Mouse (Mus musculus) embryonic fibroblast, embryonic 13.5 days (primary cell): ENCODE results near the gene Zswim4. TPM values are rescaled to one million over a fixed set of nuclear protein-coding genes. Genes with fewer than 3 reads are reported as not detected.

Source experiments
- H3K27ac ChIP-seq: 2 replicates; pipeline ENCODE4 v1.5.1; 2012; ENCODE audit warnings: low read length, control low read depth, inconsistent platforms; ENCODE audit not compliant: insufficient read depth
- H3K4me1 ChIP-seq: 2 replicates; pipeline ENCODE4 v1.6.1; 2011; ENCODE audit warnings: low read length; ENCODE audit not compliant: control insufficient read depth, insufficient read depth
- H3K4me3 ChIP-seq: 2 replicates; pipeline ENCODE4 v1.5.1; 2011; ENCODE audit warnings: mild to moderate bottlenecking, control low read depth, low read length; ENCODE audit not compliant: insufficient read depth
- CTCF ChIP-seq: IDR thresholded peaks from 2 replicates; pipeline ENCODE4 v1.5.1; 2011; ENCODE audit warnings: mild to moderate bottlenecking, control low read depth, low read length, moderate library complexity, borderline replicate concordance; ENCODE audit not compliant: insufficient read depth
- POLR2A ChIP-seq: IDR thresholded peaks from 2 replicates; pipeline ENCODE4 v1.6.1; 2011; ENCODE audit warnings: low read depth, mild to moderate bottlenecking, control low read depth, low read length, moderate library complexity
- polyA plus RNA-seq: library from polyadenylated mRNA; stranded (reverse); fragments of >200 nt; gene quantifications from 2 replicates; pipeline ENCODE4 v1.2.4, GENCODE M21; 2011; ENCODE audit warnings: low read depth; ENCODE audit not compliant: missing spikeins, insufficient read length

Zswim4 gene
- polyA plus RNA-seq, 1 experiment: 7.3 TPM

DNA sequence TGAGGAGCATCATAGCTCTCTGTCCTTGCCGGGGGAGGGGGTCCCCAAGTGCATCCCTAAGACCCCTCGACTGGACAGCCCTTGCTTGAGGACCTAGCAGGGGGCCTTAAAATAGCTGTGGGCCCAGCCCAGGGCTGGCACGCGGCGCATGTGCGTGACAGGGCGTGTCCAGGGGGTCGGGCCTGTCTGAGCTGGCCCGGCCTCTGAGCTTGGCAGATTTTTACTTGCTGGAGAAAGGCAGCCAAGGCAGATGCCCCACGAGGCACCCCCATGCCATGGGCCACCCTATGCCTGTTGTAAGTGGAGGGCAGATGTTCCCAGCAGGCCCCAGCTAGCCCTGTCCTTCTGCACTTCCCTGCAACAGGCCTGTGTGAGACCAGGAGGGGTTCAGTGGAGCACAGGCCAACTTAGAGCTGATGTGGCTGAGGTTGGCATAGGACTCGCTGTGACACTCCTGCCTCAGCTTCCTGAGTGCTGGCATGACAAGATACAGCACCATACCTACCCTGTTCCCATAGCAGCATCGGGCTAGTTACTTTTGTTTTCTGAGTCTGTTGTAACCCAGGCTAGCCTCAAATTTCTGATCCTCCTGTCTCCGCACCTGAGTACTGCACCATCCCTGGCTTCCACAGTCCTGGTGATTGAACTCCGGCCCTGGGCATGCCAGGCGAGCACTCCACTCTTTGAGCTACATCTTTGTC lies 35.2 kb downstream of the Zswim4 start:
- Histone ChIP-seq H3K4me1 (peaks cover 5% of the 10 kb centered on the region), H3K4me3 (peak overlapping the region; percentile 79), H3K27ac (peak overlapping the region; percentile 96)
- TF ChIP-seq CTCF: no peak
- peak; percentile 79 for TF ChIP-seq POLR2A

GRCm38 (mm10) chr8:84200652-84201544 lies 36.0 kb downstream of the Zswim4 start:
- Histone ChIP-seq H3K4me3 (peak overlapping the region; percentile 79), H3K4me1 (peaks cover 5% of the 10 kb centered on the region), H3K27ac (peak overlapping the region; percentile 96)
- TF ChIP-seq CTCF: no peak
- TF ChIP-seq POLR2A: peak; percentile 84

GRCm38 (mm10) chr8:84200126-84200555 lies 36.7 kb downstream of the Zswim4 start:
- H3K4me1 ChIP-seq: peaks cover 5% of the 10 kb centered on the region
- peak overlapping the region; percentile 54 for H3K27ac ChIP-seq
- H3K4me3 ChIP-seq: no peak overlapping the region
- TF ChIP-seq CTCF (no peak), POLR2A (no peak)

- no peak for TF ChIP-seq CTCF
- TF ChIP-seq POLR2A: no peak
Observed at GRCm38 (mm10) chr8:84199348-84200125, 37.3 kb downstream of the Zswim4 start.

DNA sequence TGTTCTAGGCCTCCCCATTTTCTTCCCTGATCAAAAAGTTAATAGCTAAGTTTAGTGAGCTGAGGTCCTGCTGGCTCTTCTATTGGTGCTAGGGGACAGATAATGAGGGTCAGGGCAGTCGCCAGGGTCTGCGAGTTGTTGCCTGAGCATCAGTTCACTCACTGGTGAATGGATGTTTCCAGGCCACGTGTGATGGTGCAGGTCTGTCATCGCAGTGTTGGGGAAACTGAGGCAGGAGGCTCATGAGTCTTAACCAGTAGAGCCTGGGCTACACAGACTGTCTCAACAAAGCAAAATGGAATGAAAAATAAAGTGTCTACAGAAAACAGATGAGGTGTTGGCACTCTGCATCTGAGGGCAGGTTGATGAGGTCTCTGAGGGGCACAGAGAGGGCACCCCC lies 38.0 kb downstream of the Zswim4 start:
- H3K27ac ChIP-seq: peak overlapping the region; percentile 79
- peaks cover 5% of the 10 kb centered on the region for H3K4me1 ChIP-seq
- no peak overlapping the region for H3K4me3 ChIP-seq
- TF ChIP-seq CTCF (no peak), POLR2A (no peak)

More at GRCm38 (mm10) chr8:84199348-84200125, 37.3 kb downstream of the Zswim4 start:
- Histone ChIP-seq H3K4me3 (no peak overlapping the region), H3K4me1 (peaks cover 5% of the 10 kb centered on the region), H3K27ac (peak overlapping the region; percentile 79)

DNA sequence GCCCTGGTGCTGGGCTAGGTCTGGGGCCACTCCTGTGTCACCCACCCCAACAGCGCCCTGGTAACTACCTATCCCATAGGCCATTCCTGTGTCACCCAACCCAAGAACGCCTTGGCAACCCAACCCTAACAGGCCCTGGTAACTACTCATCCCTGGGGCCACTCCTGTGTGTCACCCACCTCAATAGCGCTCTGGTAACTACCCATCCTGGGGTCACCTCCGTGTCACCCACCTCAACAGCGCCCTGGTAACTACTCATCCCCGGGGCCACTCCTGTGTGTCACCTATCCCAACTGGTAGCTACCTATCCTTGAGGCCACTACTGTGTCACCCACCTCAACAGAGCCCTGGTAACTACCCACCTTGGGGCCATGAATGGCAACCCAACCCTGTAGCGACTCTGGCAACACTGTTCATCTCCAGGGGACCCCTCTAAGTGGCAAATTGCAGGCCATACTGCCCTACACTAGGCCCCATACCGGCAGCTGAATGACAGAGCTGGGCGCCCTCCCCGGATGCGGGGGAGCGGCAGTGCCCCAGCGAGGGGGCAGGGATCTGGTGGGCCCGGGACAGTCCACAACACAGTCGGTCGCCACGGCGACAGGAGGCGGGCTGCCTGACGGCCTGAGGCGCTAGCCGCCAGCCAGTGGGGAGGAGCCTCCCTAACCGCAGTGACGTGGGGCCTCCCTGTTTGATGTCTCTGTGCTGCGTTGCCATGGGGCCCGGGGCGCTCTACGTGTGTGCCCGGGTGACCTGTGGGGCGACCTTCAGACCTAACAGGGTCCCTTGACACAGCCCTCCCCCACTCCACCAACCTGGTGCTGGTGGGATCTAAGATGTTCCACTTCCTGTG lies 38.7 kb downstream of the Zswim4 start:
- TF ChIP-seq POLR2A: peak; percentile 48
- TF ChIP-seq CTCF: no peak
- Histone ChIP-seq H3K4me1 (peaks cover 5% of the 10 kb centered on the region), H3K4me3 (peak overlapping the region; percentile 31), H3K27ac (peak overlapping the region; percentile 96)

DNA sequence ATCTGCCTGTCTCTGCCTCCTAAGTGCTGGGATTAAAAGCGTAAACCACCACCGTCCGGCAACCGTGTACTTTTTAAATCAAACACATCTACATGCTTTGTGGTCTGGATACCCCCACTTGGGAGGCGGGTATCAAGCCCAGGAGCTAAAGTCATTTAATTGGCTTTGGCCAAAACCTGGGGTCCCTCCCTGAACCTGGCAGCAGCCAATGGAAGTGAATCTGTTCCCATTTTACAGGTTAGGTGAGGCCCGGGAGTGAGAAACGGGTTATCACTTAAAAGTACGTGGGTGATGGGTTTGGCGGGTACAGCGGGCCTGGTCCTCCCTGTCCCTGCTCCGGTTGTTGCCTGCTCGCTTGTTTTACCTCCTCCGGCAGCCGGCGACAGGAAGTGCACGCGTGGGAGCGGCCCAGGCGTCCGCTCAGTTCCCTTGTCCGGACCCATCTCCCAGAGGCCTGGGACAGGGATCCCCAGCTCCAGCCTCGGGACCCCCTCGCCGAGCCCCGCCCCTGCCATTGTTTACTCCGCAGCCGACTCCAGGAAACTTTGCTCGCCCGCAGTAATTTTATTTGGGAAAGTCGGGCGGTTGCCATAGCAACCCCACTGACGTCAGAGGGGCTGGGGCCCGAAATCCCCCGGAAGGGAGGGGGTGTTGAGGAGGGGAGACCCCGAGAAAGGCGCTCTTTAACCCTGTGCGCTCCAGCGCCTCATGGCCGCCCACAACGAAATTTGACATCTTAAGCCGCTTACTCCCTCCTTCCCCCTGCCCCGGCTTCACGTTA lies 39.5 kb downstream of the Zswim4 start:
- H3K4me1 ChIP-seq: peaks cover 5% of the 10 kb centered on the region
- TF ChIP-seq CTCF (no peak), POLR2A (peak; percentile 63)
- H3K4me3 ChIP-seq: peak overlapping the region; percentile 31
- peak overlapping the region; percentile 96 for H3K27ac ChIP-seq

- peaks cover 10% of the 10 kb centered on the region for H3K4me1 ChIP-seq
- no peak overlapping the region for H3K27ac ChIP-seq
- TF ChIP-seq CTCF (no peak), POLR2A (no peak)
- H3K4me3 ChIP-seq: no peak overlapping the region
Observed at GRCm38 (mm10) chr8:84194224-84194743, 42.6 kb downstream of the Zswim4 start.
